Mouse (Mus musculus) midbrain, embryonic 11.5 days (tissue): ENCODE data around the gene Slc23a4. TPM values are rescaled to one million over a fixed set of nuclear protein-coding genes. Genes with fewer than 3 reads are reported as not detected.

ENCODE experiments used
- ATAC-seq: fragments of 200-750 bp; cut with Nextera tagmentation; 2 replicates; pipeline ENCODE4 v1.8.0; 2017; ENCODE audit warnings: moderate TSS enrichment, moderate library complexity; ENCODE audit not compliant: low FRiP score
- DNase-seq: peaks from one replicate; pipeline ENCODE4 v3.0.0; 2015; ENCODE audit warnings: low spot score; ENCODE audit errors: missing footprints
- H3K27ac ChIP-seq: fragments of 300-500 bp; sonication (generic); 2 replicates; pipeline ENCODE4 v1.5.1; 2014; ENCODE audit warnings: low read depth, low read length
- H3K27me3 ChIP-seq: fragments of 300-500 bp; sonication (generic); 2 replicates; pipeline ENCODE4 v1.6.1; 2014; ENCODE audit warnings: mild to moderate bottlenecking, low read length, moderate library complexity, mixed read lengths; ENCODE audit not compliant: control insufficient read depth, insufficient read depth
- H3K36me3 ChIP-seq: fragments of 300-500 bp; sonication (generic); 2 replicates; pipeline ENCODE4 v1.6.1; 2014; ENCODE audit warnings: mild to moderate bottlenecking, low read length, moderate library complexity, mixed read lengths; ENCODE audit not compliant: control insufficient read depth, insufficient read depth
- H3K4me1 ChIP-seq: fragments of 300-500 bp; sonication (generic); 2 replicates; pipeline ENCODE4 v1.6.1; 2014; ENCODE audit warnings: low read length; ENCODE audit not compliant: control insufficient read depth, insufficient read depth
- H3K4me2 ChIP-seq: fragments of 300-500 bp; sonication (generic); 2 replicates; pipeline ENCODE4 v1.6.1; 2014; ENCODE audit warnings: mild to moderate bottlenecking, moderate library complexity
- H3K4me3 ChIP-seq: fragments of 300-500 bp; sonication (generic); 2 replicates; pipeline ENCODE4 v1.5.1; 2014; ENCODE audit warnings: low read depth, low read length
- H3K9ac ChIP-seq: fragments of 300-500 bp; sonication (generic); 2 replicates; pipeline ENCODE4 v1.6.1; 2014; ENCODE audit warnings: low read length
- H3K9me3 ChIP-seq: fragments of 300-500 bp; sonication (generic); 2 replicates; pipeline ENCODE4 v1.6.1; 2016; ENCODE audit warnings: low read length; ENCODE audit not compliant: control insufficient read depth
- WGBS: fragments of 180-500 bp; shearing (Covaris S2); extraction: QIAGEN DNeasy Blood & Tissue Kit; methylation state at CpG from one replicate; pipeline ENCODE4 v1.1.7; 2014; 5-methylcytosine and 5-hydroxymethylcytosine counted together
- polyA plus RNA-seq: library from polyadenylated mRNA; unstranded; fragments of >200 nt; fragmentation: Nextera tagmentation; extraction: Ambion mirVana; gene quantifications from 2 replicates; pipeline ENCODE4 v1.2.1, GENCODE M21; 2014

The Slc23a4 gene
- polyA plus RNA-seq, 1 experiment from 2014 or later, result 0.34 TPM

- no peak for ATAC-seq
- H3K4me3 ChIP-seq, result no peak overlapping the region
- H3K9me3 ChIP-seq, result no peaks in the 10 kb centered on the region
- WGBS, result 85% methylated on average over 3 of the region's 3 CpGs
- no peaks in the 10 kb centered on the region for H3K36me3 ChIP-seq
- peaks cover 5% of the 10 kb centered on the region; the same call in 1 of the 2 replicates for H3K4me1 ChIP-seq
- H3K4me2 ChIP-seq, result no peak overlapping the region
- no peaks in the 10 kb centered on the region for H3K27me3 ChIP-seq
- no peak overlapping the region for H3K27ac ChIP-seq
- DNase-seq, result no peak
- H3K9ac ChIP-seq, result no peak overlapping the region
Observed at GRCm38 (mm10) chr6:34979291-34979690, 8.9 kb downstream of the Slc23a4 start.

DNA sequence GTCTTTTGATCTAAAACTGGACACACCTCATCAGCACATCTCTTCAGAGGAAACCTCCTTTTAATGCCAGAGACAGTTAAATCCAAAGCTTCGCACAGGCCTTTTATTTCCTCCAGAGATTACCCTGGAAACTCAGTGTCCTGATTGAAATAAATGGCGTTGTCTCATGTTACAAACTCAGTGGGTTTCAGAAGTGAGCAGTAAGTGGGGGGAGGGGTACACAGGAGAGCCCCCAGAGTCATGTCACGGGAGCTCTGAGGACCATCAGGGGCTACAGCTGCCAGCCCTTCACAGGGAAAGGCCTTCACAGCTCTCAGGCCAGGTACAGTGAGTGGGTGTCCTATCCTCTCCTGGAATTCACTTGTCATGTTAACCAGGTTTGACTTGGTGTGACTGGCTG is 17.0 kb downstream of the Slc23a4 start:
- Histone ChIP-seq H3K9ac (no peak overlapping the region), H3K4me3 (no peak overlapping the region), H3K27me3 (no peaks in the 10 kb centered on the region), H3K9me3 (no peaks in the 10 kb centered on the region), H3K4me1 (no peaks in the 10 kb centered on the region), H3K4me2 (no peak overlapping the region), H3K27ac (no peak overlapping the region), H3K36me3 (no peaks in the 10 kb centered on the region)
- ATAC-seq (no peak), DNase-seq (no peak)
- WGBS, result 22% methylated on average over 3 of the region's 3 CpGs

GRCm38 (mm10) chr6:34965819-34966539 is 22.2 kb downstream of the Slc23a4 start:
- WGBS, result 86% methylated on average over 6 of the region's 6 CpGs
- Histone ChIP-seq H3K27ac (no peak overlapping the region), H3K27me3 (no peaks in the 10 kb centered on the region), H3K9ac (no peak overlapping the region), H3K9me3 (no peaks in the 10 kb centered on the region), H3K4me3 (no peak overlapping the region), H3K4me2 (no peak overlapping the region), H3K36me3 (no peaks in the 10 kb centered on the region), H3K4me1 (no peaks in the 10 kb centered on the region)
- ATAC-seq, result no peak
- no peak for DNase-seq

GRCm38 (mm10) chr6:34964550-34964949 is 23.7 kb downstream of the Slc23a4 start:
- no peaks in the 10 kb centered on the region for H3K27me3 ChIP-seq
- DNase-seq (no peak), ATAC-seq (no peak)
- 89% methylated on average over 2 of the region's 2 CpGs for WGBS
- H3K4me3 ChIP-seq, result no peak overlapping the region
- no peaks in the 10 kb centered on the region for H3K9me3 ChIP-seq
- no peak overlapping the region for H3K9ac ChIP-seq
- no peaks in the 10 kb centered on the region for H3K36me3 ChIP-seq
- no peaks in the 10 kb centered on the region for H3K4me1 ChIP-seq
- no peak overlapping the region for H3K4me2 ChIP-seq
- H3K27ac ChIP-seq, result no peak overlapping the region

GRCm38 (mm10) chr6:34959131-34959530 is 29.1 kb downstream of the Slc23a4 start:
- Histone ChIP-seq H3K4me1 (no peaks in the 10 kb centered on the region), H3K4me3 (no peak overlapping the region), H3K36me3 (no peaks in the 10 kb centered on the region), H3K27me3 (no peaks in the 10 kb centered on the region), H3K9ac (no peak overlapping the region), H3K9me3 (no peaks in the 10 kb centered on the region), H3K27ac (no peak overlapping the region), H3K4me2 (no peak overlapping the region)
- 89% methylated on average over 7 of the region's 7 CpGs for WGBS
- DNase-seq (no peak), ATAC-seq (no peak)

DNA sequence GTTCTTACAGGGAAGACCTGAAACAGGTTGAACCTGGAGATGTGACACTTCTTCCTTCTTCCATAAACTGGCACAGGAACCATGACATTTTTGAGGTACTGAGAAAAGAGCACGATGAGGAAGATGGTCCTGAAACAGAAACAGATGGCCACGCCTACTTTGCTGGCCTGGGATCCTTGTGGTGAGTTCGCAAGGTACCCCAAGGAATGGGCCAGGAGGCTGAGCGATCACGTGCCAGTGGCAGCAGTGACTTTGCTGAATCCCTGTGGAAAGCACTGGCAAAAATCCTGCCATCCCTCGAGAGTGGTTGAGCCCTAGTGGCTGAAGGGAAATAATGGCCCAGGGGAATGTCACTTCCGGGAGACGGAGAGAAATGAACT is 32.4 kb downstream of the Slc23a4 start:
- no peak overlapping the region for H3K27ac ChIP-seq
- DNase-seq (no peak), ATAC-seq (peak; percentile 22; the same call in 1 of the 2 replicates)
- H3K27me3 ChIP-seq, result no peaks in the 10 kb centered on the region
- no peaks in the 10 kb centered on the region for H3K36me3 ChIP-seq
- peak overlapping the region; percentile 38; the same call in 1 of the 2 replicates for H3K4me2 ChIP-seq
- no peak overlapping the region for H3K4me3 ChIP-seq
- no peaks in the 10 kb centered on the region for H3K4me1 ChIP-seq
- no peaks in the 10 kb centered on the region for H3K9me3 ChIP-seq
- H3K9ac ChIP-seq, result no peak overlapping the region
- 41% methylated on average over 8 of the region's 8 CpGs for WGBS

DNA sequence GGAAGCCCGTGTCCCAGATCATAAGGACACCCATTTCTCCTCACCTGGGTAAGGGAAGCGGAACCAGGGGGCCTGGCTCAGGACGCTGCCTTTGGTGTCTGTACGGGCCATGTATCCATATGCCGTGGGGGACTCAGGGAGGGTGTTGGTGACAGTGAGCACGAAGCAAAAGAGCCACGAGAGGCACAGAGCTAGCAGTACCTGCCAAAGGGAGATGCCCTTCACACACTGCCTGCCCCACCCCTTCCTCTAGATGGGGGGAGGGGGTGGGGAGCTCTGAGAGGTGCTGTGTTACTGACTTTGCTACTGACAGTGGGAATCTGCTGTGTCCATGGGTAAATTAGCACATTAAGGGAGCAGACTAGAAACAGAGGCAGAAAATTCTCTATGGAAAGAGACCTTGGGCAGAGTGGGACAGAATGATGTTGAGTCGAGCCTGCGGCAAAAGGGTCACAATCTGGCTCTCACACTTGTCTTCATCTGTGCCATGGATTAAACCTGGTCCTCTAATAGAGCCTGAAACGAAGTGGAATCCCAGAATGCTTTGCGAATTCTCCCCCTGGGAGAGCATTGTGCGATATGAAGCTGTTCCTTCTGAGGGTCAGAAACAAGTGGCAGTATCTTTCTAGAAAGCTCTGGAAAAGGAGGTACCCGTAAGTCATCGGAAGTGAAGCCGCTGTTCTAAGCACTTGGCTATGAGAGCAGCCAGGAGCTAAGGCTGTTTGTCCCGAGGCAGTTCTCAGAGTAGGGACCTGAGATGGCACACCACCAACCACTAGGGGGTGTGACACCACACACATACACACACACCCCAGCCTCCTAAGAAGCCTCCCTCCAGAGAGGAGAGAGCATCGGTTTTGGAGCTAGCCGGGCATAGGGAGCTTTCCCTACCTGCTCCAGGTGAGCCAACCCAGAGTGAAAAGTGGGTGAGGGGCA is 33.0 kb downstream of the Slc23a4 start:
- Histone ChIP-seq H3K36me3 (no peaks in the 10 kb centered on the region), H3K4me1 (no peaks in the 10 kb centered on the region), H3K4me2 (peak overlapping the region; percentile 38; the same call in 1 of the 2 replicates), H3K27me3 (no peaks in the 10 kb centered on the region), H3K4me3 (no peak overlapping the region), H3K9me3 (no peaks in the 10 kb centered on the region), H3K9ac (peak overlapping the region; percentile 41), H3K27ac (no peak overlapping the region)
- WGBS, result 54% methylated on average over 18 of the region's 18 CpGs
- ATAC-seq, result peak; percentile 87
- peak; percentile 89 for DNase-seq

GRCm38 (mm10) chr6:34951956-34952667 is 36.1 kb downstream of the Slc23a4 start:
- no peak overlapping the region for H3K4me3 ChIP-seq

More at GRCm38 (mm10) chr6:34951956-34952667, 36.1 kb downstream of the Slc23a4 start:
- Histone ChIP-seq H3K4me1 (no peaks in the 10 kb centered on the region), H3K9ac (no peak overlapping the region), H3K36me3 (no peaks in the 10 kb centered on the region), H3K27me3 (no peaks in the 10 kb centered on the region), H3K27ac (no peak overlapping the region), H3K4me2 (no peak overlapping the region), H3K9me3 (no peaks in the 10 kb centered on the region)
- ATAC-seq (no peak), DNase-seq (no peak)
- 77% methylated on average over 7 of the region's 7 CpGs for WGBS
